Mouse (Mus musculus) lung, embryonic 16.5 days (tissue): ENCODE data around the gene Lman1l. TPM values are rescaled to one million over a fixed set of nuclear protein-coding genes. Genes with fewer than 3 reads are reported as not detected.
A peak's percentile ranks its signal among the peaks of the same experiment; 100 is the strongest.

Experiments
- ATAC-seq: fragments of 200-750 bp; cut with Nextera tagmentation; 2 replicates; pipeline ENCODE4 v1.8.0; 2017; ENCODE audit warnings: low read depth, mild to moderate bottlenecking, moderate library complexity
- H3K27ac ChIP-seq: fragments of 300-500 bp; sonication (generic); 2 replicates; pipeline ENCODE4 v1.5.1; 2014; ENCODE audit warnings: mild to moderate bottlenecking, control low read depth, low read length
- H3K27me3 ChIP-seq: fragments of 300-500 bp; sonication (generic); 2 replicates; pipeline ENCODE4 v1.6.1; 2014; ENCODE audit warnings: low read depth, low read length, mixed read lengths; ENCODE audit not compliant: control insufficient read depth, insufficient read depth
- H3K36me3 ChIP-seq: fragments of 300-500 bp; sonication (generic); 2 replicates; pipeline ENCODE4 v1.6.1; 2014; ENCODE audit warnings: low read length; ENCODE audit not compliant: control insufficient read depth, insufficient read depth
- H3K4me1 ChIP-seq: fragments of 300-500 bp; sonication (generic); replicated peaks from 2 replicates; pipeline ENCODE4 v1.6.1; 2014; ENCODE audit warnings: low read length, mixed read lengths; ENCODE audit not compliant: control insufficient read depth, insufficient read depth
- H3K4me2 ChIP-seq: fragments of 300-500 bp; sonication (generic); 2 replicates; pipeline ENCODE4 v1.6.1; 2014; ENCODE audit warnings: low read depth, low read length, control low read depth
- H3K4me3 ChIP-seq: fragments of 300-500 bp; sonication (generic); 2 replicates; pipeline ENCODE4 v1.5.1; 2014; ENCODE audit warnings: mild to moderate bottlenecking, low read length, control low read depth
- H3K9ac ChIP-seq: fragments of 300-500 bp; sonication (generic); 2 replicates; pipeline ENCODE4 v1.6.1; 2014; ENCODE audit warnings: low read length, control low read depth
- H3K9me3 ChIP-seq: fragments of 300-500 bp; sonication (generic); 2 replicates; pipeline ENCODE4 v1.6.1; 2016; ENCODE audit warnings: low read length; ENCODE audit not compliant: control insufficient read depth
- WGBS: fragments of 180-500 bp; shearing (Covaris S2); extraction: QIAGEN DNeasy Blood & Tissue Kit; methylation state at CpG from one replicate; pipeline ENCODE4 v1.1.7; 2014; 5-methylcytosine and 5-hydroxymethylcytosine counted together
- polyA plus RNA-seq: library from polyadenylated mRNA; unstranded; fragments of >200 nt; fragmentation: Nextera tagmentation; extraction: Ambion mirVana; gene quantifications from 2 replicates; pipeline ENCODE4 v1.2.1, GENCODE M21; 2015

Gene Lman1l
- polyA plus RNA-seq, 1 experiment from 2014 or later: not detected

DNA sequence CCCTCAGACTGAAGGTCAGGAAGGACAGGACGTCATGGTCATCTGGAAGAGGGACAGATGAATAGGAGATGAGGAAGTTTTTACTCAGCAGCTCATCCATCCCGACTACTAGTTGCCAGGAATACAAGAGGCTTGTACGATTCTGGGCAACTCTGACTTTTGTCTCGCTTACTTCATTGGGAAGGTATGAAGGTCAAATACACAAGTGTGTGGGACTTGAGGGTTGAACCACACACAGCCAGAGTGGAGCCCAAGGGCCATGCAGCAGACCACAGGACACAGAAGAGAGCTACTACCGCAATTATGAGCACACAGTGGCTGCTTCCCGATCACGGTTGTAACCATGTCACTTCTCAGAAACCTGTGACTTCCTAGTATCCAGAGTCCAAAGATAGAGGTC is 8.0 kb downstream of the Lman1l start:
- Histone ChIP-seq H3K9me3 (no peaks in the 10 kb centered on the region), H3K9ac (no peak overlapping the region), H3K27ac (no peak overlapping the region), H3K4me3 (no peak overlapping the region), H3K27me3 (no peaks in the 10 kb centered on the region), H3K36me3 (no peaks in the 10 kb centered on the region), H3K4me1 (no peaks in the 10 kb centered on the region), H3K4me2 (no peak overlapping the region)
- 63% methylated on average over 7 of the region's 7 CpGs for whole genome bisulfite sequencing
- no peak for ATAC-seq

DNA sequence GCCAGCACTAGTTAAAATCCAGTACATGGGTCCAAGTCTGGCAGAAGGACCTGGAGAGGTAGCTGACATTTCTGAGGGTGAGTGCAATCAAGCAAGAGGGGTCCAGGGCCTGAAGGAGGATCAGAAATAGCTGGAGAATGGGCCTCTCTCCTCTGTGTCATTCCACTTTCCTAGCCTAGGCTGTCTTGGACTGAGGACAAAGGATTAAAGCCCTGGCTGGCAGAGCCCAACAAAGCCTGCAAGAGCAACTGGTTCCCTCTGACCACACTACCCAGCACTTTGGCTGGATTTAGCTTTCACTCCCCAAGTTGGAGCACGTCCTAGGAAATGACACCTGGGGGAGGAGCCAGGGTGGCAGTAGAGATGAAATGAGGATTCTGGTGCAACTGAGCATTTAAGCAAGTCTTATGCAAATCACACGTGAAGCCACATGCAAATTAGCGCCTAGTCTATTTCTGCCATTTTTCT is 10.2 kb downstream of the Lman1l start:
- Histone ChIP-seq H3K4me1 (no peaks in the 10 kb centered on the region), H3K9me3 (no peaks in the 10 kb centered on the region), H3K4me2 (no peak overlapping the region), H3K27ac (no peak overlapping the region), H3K36me3 (no peaks in the 10 kb centered on the region), H3K4me3 (no peak overlapping the region), H3K9ac (no peak overlapping the region), H3K27me3 (peaks cover 9% of the 10 kb centered on the region)
- 53% methylated on average over 3 of the region's 3 CpGs for WGBS
- no peak for ATAC-seq

DNA sequence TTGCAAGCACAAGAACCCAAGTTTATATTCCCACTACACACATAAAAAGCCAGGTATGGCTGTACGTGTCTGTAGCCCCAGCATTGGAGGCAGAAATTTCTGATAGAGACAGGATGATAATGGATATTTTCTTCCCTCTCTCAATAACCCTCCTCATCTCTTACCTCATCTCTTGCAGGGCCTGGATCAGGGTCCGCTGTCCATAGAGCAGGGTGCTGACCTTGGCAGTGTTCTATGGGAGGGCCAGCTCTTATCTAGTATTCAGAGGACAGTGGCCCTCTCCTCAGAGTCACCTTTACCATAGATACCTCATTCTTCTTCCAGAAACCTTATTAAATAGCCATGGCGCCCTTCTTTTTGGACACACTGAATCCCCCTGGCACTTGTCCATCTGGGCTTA is 10.8 kb downstream of the Lman1l start:
- peaks cover 10% of the 10 kb centered on the region for H3K27me3 ChIP-seq
- WGBS: 38% methylated on average over 3 of the region's 3 CpGs

DNA sequence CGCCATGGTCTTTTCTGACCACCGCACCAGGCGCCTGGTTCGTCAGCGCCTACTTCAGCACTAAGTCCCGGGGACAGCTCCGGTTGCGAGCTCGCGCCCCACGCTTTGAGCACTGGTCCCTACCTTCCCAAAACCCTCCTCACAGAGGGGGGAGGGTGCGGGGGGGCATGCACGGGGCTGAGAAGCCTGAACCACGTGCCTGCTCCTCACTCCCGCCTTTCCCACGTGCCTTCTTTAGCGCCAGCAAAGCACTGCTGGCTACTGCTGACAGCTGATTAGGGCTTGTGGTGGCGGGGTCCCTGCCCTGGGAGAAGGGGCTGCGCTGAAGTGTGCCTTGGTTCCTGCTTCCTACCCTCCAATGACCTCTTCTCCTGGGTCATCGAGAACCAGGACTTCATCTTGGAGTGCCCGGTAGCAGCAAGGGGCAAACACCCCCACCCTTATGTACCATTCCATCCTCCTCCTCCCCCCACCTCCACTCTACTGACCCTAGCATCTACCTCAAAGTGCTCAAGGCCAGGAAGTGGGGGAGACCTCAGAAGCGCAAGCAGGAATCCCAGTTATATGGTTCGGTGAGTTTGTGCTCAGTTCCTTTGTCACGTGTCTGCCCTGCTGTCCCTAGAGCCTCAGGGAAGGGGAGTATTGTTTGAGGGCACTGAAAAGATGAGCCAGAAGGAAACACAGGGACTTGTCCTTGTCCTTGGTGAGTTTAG is 14.3 kb downstream of the Lman1l start, which contains the start of gene Cplx3:
Gene Cplx3 (minus strand): TSS at position 143 of the 713 bp plus-strand sequence.
- no peak within 1 kb of the TSS for H3K4me2 ChIP-seq
- ATAC-seq: peak; percentile 41; the same call in 1 of the 2 replicates
- 8% methylated on average over 24 of the region's 24 CpGs for WGBS

More for the DNA sequence above, 10.8 kb downstream of the Lman1l start:
- Histone ChIP-seq H3K4me1 (no peaks in the 10 kb centered on the region), H3K36me3 (no peaks in the 10 kb centered on the region), H3K27ac (no peak overlapping the region), H3K4me3 (no peak overlapping the region), H3K4me2 (no peak overlapping the region), H3K9ac (no peak overlapping the region), H3K9me3 (no peaks in the 10 kb centered on the region)
- ATAC-seq: no peak

DNA sequence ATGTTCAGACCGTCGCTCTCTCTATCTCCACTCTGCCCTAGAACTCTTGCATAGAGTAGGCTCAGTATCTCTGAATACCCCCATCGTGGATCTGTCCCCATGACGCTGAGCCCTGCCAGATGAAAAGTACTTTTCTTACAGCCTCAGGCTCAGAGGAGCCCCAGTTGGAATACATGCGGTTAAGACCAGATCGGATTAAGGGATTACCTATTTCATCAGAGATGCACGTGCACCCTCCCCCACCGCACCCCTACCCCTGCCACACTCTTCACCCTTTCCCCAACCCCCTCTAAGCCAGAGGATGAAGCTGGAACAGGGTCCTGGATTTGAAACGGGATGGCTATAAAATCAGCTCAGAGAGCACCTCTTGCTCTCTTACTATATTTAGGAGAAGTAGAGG is 15.1 kb downstream of the Lman1l start:
- no peak overlapping the region for H3K4me2 ChIP-seq

More for the DNA sequence above, 14.3 kb downstream of the Lman1l start, which contains the start of gene Cplx3:
- Histone ChIP-seq H3K4me1 (peaks cover 1% of the 10 kb centered on the region; the same call in 1 of the 2 replicates), H3K4me3 (no peak within 1 kb of the TSS), H3K27ac (no peak within 1 kb of the TSS), H3K36me3 (no peaks in the 10 kb centered on the region), H3K9me3 (no peaks in the 10 kb centered on the region), H3K9ac (no peak within 1 kb of the TSS), H3K27me3 (peaks cover 10% of the 10 kb centered on the region)

DNA sequence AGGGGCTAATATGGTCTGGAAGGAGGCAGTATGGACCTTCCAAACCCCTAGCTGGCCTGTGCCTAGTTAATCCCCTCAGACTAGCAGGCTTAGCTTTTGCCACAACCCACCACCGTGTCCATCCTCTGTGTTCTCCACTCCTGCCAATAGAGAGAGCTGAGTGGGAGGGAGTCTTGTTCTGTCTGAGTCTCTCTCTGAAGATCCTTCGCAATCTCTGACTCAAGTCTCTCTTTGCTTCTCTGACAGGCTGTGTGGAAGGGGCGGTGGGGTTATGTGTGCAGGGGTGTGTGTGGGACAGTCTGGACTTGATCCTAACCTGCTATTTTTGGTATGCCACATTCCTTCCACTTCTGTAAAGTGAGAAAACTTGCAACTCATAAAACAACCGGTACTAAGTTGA is 15.7 kb downstream of the Lman1l start:
- WGBS: 67% methylated on average over 4 of the region's 4 CpGs
- ATAC-seq: no peak
- H3K4me1 ChIP-seq: peaks cover 10% of the 10 kb centered on the region

More for the DNA sequence above, 15.1 kb downstream of the Lman1l start:
- WGBS: 22% methylated on average over 9 of the region's 9 CpGs
- no peak for ATAC-seq
- H3K27me3 ChIP-seq: peaks cover 10% of the 10 kb centered on the region
- H3K27ac ChIP-seq: no peak overlapping the region
- H3K4me1 ChIP-seq: peaks cover 9% of the 10 kb centered on the region
- H3K36me3 ChIP-seq: no peaks in the 10 kb centered on the region
- H3K9me3 ChIP-seq: no peaks in the 10 kb centered on the region
- no peak overlapping the region for H3K9ac ChIP-seq
- H3K4me3 ChIP-seq: no peak overlapping the region

DNA sequence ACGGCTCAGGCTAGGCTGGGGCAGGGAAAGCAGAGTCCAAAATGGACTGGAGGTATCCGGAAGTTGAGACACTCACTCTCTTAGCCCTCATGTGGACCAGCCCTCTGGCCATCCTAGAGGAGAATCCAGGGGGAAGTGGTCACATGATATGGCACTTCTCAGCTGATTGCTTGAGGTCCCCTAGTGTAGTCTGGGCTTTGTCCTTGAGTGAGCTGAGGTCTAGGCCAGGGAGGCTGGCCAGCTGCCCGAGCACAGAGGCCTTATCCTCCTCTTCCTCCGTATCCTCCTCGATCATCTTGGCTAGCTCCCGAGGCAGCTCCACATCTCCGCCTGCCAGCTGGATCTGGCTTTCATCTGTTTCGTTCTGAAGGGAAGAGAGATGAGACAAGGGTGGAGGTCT is 18.5 kb downstream of the Lman1l start:
- no peaks in the 10 kb centered on the region for H3K36me3 ChIP-seq
- H3K4me3 ChIP-seq: no peak overlapping the region
- peaks cover 10% of the 10 kb centered on the region for H3K27me3 ChIP-seq
- no peaks in the 10 kb centered on the region for H3K9me3 ChIP-seq
- no peak overlapping the region for H3K27ac ChIP-seq
- H3K4me2 ChIP-seq: no peak overlapping the region
- ATAC-seq: no peak
- H3K4me1 ChIP-seq: peaks cover 14% of the 10 kb centered on the region
- 51% methylated on average over 8 of the region's 8 CpGs for WGBS
- H3K9ac ChIP-seq: no peak overlapping the region

More for the DNA sequence above, 15.7 kb downstream of the Lman1l start:
- Histone ChIP-seq H3K27ac (no peak overlapping the region), H3K4me2 (no peak overlapping the region), H3K4me3 (no peak overlapping the region), H3K27me3 (peaks cover 10% of the 10 kb centered on the region), H3K9ac (no peak overlapping the region), H3K9me3 (no peaks in the 10 kb centered on the region), H3K36me3 (no peaks in the 10 kb centered on the region)

DNA sequence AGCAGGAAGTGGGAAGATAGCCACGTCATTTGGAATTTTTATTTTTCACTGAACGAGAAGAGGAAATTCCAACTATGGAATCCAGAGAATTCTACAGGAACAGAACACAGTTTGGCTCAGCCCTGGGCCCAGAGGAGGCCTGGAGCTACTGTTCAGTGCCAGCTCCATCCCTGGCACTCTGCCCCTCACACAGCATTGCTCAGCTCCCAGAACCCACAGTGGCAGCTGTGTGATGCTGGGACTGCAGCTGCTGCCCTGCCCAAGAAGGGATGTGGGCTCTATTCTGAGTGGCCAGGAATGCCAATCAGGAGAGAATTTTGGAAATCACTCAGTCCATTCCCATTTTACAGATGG is 19.2 kb downstream of the Lman1l start:
- Histone ChIP-seq H3K27me3 (peaks cover 8% of the 10 kb centered on the region), H3K9ac (no peak overlapping the region), H3K4me1 (peaks cover 14% of the 10 kb centered on the region), H3K36me3 (no peaks in the 10 kb centered on the region), H3K9me3 (no peaks in the 10 kb centered on the region), H3K27ac (no peak overlapping the region), H3K4me3 (no peak overlapping the region), H3K4me2 (no peak overlapping the region)
- 15% methylated on average over 2 of the region's 2 CpGs for WGBS
- no peak for ATAC-seq

GRCm38 (mm10) chr9:57600620-57601352 is 19.8 kb downstream of the Lman1l start:
- Histone ChIP-seq H3K4me1 (peaks cover 14% of the 10 kb centered on the region), H3K27me3 (peaks cover 4% of the 10 kb centered on the region), H3K9me3 (no peaks in the 10 kb centered on the region), H3K27ac (no peak overlapping the region), H3K36me3 (no peaks in the 10 kb centered on the region), H3K9ac (no peak overlapping the region), H3K4me2 (no peak overlapping the region), H3K4me3 (no peak overlapping the region)
- ATAC-seq: 0 out of 2 replicates have a peak, but pooled peaks have one; percentile 20
- WGBS: 3% methylated on average over 3 of the region's 3 CpGs
